Mouse (Mus musculus) kidney, adult 2 months (tissue): Measurements from ENCODE around the gene Zbtb7a.

Source experiments
- CTCF ChIP-seq: fragments of 200-500 bp; conservative IDR thresholded peaks from 2 replicates; pipeline ENCODE4 v1.5.1; 2011; ENCODE audit warnings: low read depth, mild to moderate bottlenecking, control low read depth, low read length, moderate library complexity, mixed read lengths; ENCODE audit not compliant: insufficient read depth, insufficient read length
- POLR2A ChIP-seq: fragments of 200-500 bp; IDR thresholded peaks from one replicate; pipeline ENCODE4 v1.6.1; 2011; ENCODE audit warnings: low read depth, low read length, control low read depth

DNA sequence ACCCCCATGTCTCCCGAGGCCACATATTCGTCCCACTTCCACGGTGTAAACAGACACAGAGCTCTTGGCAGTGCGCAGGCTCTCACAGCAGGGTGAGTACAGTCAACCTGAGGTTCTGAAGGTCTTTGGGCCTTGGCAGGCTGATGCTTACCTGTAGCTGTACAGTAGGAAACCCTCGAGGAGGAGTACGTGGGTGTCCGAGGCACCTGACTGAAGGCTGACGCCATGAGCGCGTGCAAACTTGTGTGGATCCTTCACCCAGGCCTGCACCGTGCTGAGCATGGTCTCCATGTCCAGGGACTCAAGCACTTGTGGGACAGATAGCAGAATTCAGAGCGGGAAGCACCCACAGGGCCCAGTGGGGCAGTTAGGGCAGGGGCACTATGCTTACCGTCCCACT is 65.1 kb downstream of the Zbtb7a start:
- TF ChIP-seq CTCF: no peak
- TF ChIP-seq POLR2A: no peak
